Mouse (Mus musculus) kidney, adult 2 months (tissue): ENCODE results near the gene Dcdc2b.

Experiments used
- CTCF ChIP-seq: fragments of 200-500 bp; conservative IDR thresholded peaks from 2 replicates; pipeline ENCODE4 v1.5.1; 2011; ENCODE audit warnings: low read depth, mild to moderate bottlenecking, control low read depth, low read length, moderate library complexity, mixed read lengths; ENCODE audit not compliant: insufficient read depth, insufficient read length
- POLR2A ChIP-seq: fragments of 200-500 bp; IDR thresholded peaks from one replicate; pipeline ENCODE4 v1.6.1; 2011; ENCODE audit warnings: low read depth, low read length, control low read depth

DNA sequence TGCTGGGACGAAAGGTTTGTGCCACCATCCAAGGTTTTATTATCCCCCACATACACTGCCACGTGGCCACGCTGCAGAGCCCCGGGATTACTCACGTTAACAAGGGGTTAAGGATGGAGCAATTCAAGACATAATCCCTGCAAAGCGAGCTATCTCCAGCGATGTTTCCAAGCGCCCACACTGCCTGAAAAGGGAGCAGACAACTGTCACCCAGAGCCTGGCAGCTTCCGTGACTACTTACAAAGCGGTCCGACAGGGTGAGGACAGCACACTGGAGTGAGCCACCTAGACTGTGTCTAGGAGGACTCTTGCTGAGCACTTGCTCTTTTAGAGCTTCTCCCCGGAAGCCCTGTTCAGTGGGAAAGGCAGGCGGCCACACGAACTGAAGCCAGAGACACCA is 40.7 kb upstream of the Dcdc2b start:
- no peak for TF ChIP-seq CTCF
- no peak for TF ChIP-seq POLR2A
